Mouse (Mus musculus) ES-Bruce4 (cell line): ENCODE measurements around the gene Btg2. TPM values are rescaled to one million over a fixed set of nuclear protein-coding genes. Genes with fewer than 3 reads are reported as not detected.

Experiments
- H3K27ac ChIP-seq: 2 replicates; pipeline ENCODE4 v1.5.1; 2012; ENCODE audit warnings: low read length, inconsistent platforms; ENCODE audit not compliant: insufficient read depth
- H3K27me3 ChIP-seq: 2 replicates; pipeline ENCODE4 v1.6.1; 2012; ENCODE audit warnings: mild to moderate bottlenecking, low read length, inconsistent platforms; ENCODE audit not compliant: control insufficient read depth, poor library complexity, insufficient read depth, severe bottlenecking
- H3K36me3 ChIP-seq: 2 replicates; pipeline ENCODE4 v1.6.1; 2012; ENCODE audit warnings: inconsistent platforms, mild to moderate bottlenecking, low read length, moderate library complexity; ENCODE audit not compliant: control insufficient read depth, poor library complexity, insufficient read depth, severe bottlenecking
- H3K4me1 ChIP-seq: one replicate; pipeline ENCODE4 v1.8.1; 2011; ENCODE audit warnings: low read length; ENCODE audit not compliant: control insufficient read depth, insufficient read depth
- H3K4me3 ChIP-seq: 2 replicates; pipeline ENCODE4 v1.5.1; 2011; ENCODE audit warnings: low read depth, mild to moderate bottlenecking, low read length
- H3K9ac ChIP-seq: 2 replicates; pipeline ENCODE4 v1.6.1; 2012; ENCODE audit warnings: low read depth, mild to moderate bottlenecking, inconsistent platforms; ENCODE audit not compliant: poor library complexity, severe bottlenecking
- H3K9me3 ChIP-seq: replicated peaks from 2 replicates; pipeline ENCODE4 v1.6.1; 2012; ENCODE audit warnings: mild to moderate bottlenecking, low read length, inconsistent platforms; ENCODE audit not compliant: control insufficient read depth, poor library complexity, insufficient read depth, severe bottlenecking
- CTCF ChIP-seq: IDR thresholded peaks from one replicate; pipeline ENCODE4 v1.8.1; 2011; ENCODE audit warnings: low read depth, low read length
- EP300 ChIP-seq: IDR thresholded peaks from 2 replicates; pipeline ENCODE4 v1.6.1; 2011; ENCODE audit warnings: low read depth, low read length; ENCODE audit not compliant: insufficient read depth
- POLR2A ChIP-seq: IDR thresholded peaks from one replicate; pipeline ENCODE4 v1.8.1; 2011; ENCODE audit warnings: low read length; ENCODE audit not compliant: insufficient read depth
- polyA plus RNA-seq: library from polyadenylated mRNA; stranded (reverse); fragments of >200 nt; gene quantifications from 2 replicates; pipeline ENCODE4 v1.2.4, GENCODE M21; 2011; ENCODE audit warnings: low read depth; ENCODE audit not compliant: missing spikeins, insufficient read depth, insufficient read length

Btg2 gene
- polyA plus RNA-seq, 1 experiment, result 109 TPM

- Histone ChIP-seq H3K9ac (no peak overlapping the region), H3K4me3 (no peak overlapping the region), H3K36me3 (no peaks in the 10 kb centered on the region), H3K9me3 (no peaks in the 10 kb centered on the region), H3K4me1 (peaks cover 9% of the 10 kb centered on the region), H3K27ac (peak overlapping the region; percentile 52; the same call in 1 of the 2 replicates), H3K27me3 (no peaks in the 10 kb centered on the region)
- TF ChIP-seq POLR2A (no peak), EP300 (no peak)
Observed at GRCm38 (mm10) chr1:134100401-134100800, 21.5 kb upstream of the Btg2 start.

GRCm38 (mm10) chr1:134099516-134100235, 20.8 kb upstream of the Btg2 start:
- TF ChIP-seq POLR2A (no peak), CTCF (no peak), EP300 (no peak)
- peak overlapping the region; percentile 30 for H3K9ac ChIP-seq
- H3K4me3 ChIP-seq, result peak overlapping the region; percentile 74
- peak overlapping the region; percentile 65 for H3K27ac ChIP-seq
- no peaks in the 10 kb centered on the region for H3K9me3 ChIP-seq
- no peaks in the 10 kb centered on the region for H3K36me3 ChIP-seq
- H3K4me1 ChIP-seq, result peaks cover 8% of the 10 kb centered on the region
- no peaks in the 10 kb centered on the region for H3K27me3 ChIP-seq

GRCm38 (mm10) chr1:134098726-134099515, 20.0 kb upstream of the Btg2 start:
- H3K4me3 ChIP-seq, result peak overlapping the region; percentile 74
- no peaks in the 10 kb centered on the region for H3K36me3 ChIP-seq
- no peaks in the 10 kb centered on the region for H3K9me3 ChIP-seq
- H3K4me1 ChIP-seq, result peaks cover 6% of the 10 kb centered on the region
- peak overlapping the region; percentile 33 for H3K9ac ChIP-seq
- no peaks in the 10 kb centered on the region for H3K27me3 ChIP-seq
- TF ChIP-seq POLR2A, result peak; percentile 4
- TF ChIP-seq EP300, result no peak
- TF ChIP-seq CTCF, result no peak
- H3K27ac ChIP-seq, result peak overlapping the region; percentile 79

- no peaks in the 10 kb centered on the region for H3K9me3 ChIP-seq
- H3K36me3 ChIP-seq, result no peaks in the 10 kb centered on the region
- H3K27me3 ChIP-seq, result no peaks in the 10 kb centered on the region
- peak overlapping the region; percentile 61; the same call in 1 of the 2 replicates for H3K4me3 ChIP-seq
- TF ChIP-seq CTCF (no peak), POLR2A (no peak), EP300 (no peak)
- H3K4me1 ChIP-seq, result peaks cover 6% of the 10 kb centered on the region
- H3K9ac ChIP-seq, result peak overlapping the region; percentile 33
- peak overlapping the region; percentile 79 for H3K27ac ChIP-seq
Observed at GRCm38 (mm10) chr1:134097956-134098725, 19.2 kb upstream of the Btg2 start.

- no peak for TF ChIP-seq EP300
- TF ChIP-seq CTCF, result no peak
- no peak for TF ChIP-seq POLR2A
- no peaks in the 10 kb centered on the region for H3K27me3 ChIP-seq
- H3K36me3 ChIP-seq, result no peaks in the 10 kb centered on the region
- H3K4me1 ChIP-seq, result peaks cover 6% of the 10 kb centered on the region
- H3K9ac ChIP-seq, result no peak overlapping the region
- no peak overlapping the region for H3K4me3 ChIP-seq
- no peak overlapping the region for H3K27ac ChIP-seq
- no peaks in the 10 kb centered on the region for H3K9me3 ChIP-seq
Observed at GRCm38 (mm10) chr1:134097080-134097855, 18.3 kb upstream of the Btg2 start.
